Mouse (Mus musculus): Measurements from ENCODE around the gene Ntng1.

Ntng1 gene

DNA sequence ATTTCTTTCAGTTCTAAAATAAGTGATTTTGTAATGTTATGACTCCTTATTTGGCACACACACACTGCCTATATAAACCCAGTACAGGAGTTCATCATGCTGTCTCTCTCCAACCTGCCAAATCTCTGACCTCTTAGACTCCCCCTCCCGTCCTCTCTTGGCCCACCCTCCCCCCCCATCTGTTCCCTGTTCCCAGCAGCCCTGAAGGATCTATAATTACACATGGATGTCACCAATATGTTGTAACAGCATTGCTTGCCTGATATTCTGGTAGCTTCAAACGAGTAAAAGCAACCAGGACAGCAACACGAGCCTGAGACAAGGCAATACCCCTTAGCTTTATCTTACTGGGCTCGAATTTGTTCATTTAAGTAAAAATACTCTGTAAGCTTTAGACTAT lies 220.0 kb downstream of the Ntng1 start:
- DNase-seq (ENCODE audit: low spot score): no peak

GRCm38 (mm10) chr3:109918996-109919395 lies 224.8 kb downstream of the Ntng1 start:
- DNase-seq (ENCODE audit: low spot score): no peak

DNA sequence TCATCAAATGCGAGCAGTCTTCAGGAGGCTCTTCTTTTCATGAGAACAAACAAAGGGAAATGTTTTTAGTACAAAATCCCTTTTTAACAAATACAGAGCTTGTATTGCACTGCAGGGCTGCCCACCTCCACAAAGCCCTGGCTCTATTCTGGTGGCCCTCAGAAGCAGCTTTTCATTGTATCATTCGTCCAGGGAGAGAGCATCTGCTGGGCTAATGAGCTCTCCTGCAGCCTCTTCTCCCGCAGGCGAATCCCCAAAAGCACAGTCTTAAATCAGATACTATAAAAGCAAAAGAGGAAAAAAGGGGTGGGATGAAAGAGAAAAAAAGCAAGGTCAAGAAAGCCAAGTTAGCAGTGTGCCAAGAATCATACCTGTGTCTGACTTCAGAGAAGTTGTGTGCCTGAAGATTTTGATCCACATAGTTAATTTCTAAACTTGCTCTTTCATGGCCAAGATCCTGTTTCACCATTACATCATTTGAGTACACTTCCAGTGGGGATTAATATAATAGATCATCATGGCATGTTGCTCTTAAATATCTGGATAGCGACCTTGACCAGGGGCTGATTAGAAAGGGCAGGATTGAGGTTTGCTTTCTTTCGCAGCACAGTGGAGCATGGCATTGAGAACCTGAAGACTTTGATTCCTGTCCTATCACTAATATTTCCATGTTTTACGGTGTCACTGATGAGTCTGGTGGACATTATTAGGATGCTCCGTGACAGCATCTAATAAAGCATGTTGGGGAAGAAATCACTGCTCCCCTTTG lies 225.7 kb downstream of the Ntng1 start:
- no peak for DNase-seq (ENCODE audit: low spot score)

DNA sequence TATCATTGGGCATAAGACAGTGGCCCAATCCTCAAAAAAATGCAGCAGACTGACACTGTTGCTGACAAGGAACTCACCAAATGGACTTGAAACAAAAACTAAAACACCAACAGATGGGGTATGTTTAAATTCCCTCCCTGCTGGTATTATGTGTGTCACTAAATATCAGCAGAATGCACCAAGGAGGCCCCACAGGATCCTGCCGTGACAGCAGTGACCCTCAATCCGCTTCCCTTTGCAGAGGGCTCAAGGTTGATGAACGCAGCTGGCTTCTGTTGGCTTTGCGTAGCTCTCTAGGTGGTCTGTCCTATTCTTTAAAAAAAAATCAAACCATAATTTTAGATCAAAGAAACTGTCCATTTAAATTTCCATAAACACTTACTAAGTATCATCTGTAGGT lies 226.7 kb downstream of the Ntng1 start:
- no peak for DNase-seq (ENCODE audit: low spot score)

GRCm38 (mm10) chr3:109914226-109914625 lies 229.6 kb downstream of the Ntng1 start:
- no peak for DNase-seq (ENCODE audit: low spot score)

DNA sequence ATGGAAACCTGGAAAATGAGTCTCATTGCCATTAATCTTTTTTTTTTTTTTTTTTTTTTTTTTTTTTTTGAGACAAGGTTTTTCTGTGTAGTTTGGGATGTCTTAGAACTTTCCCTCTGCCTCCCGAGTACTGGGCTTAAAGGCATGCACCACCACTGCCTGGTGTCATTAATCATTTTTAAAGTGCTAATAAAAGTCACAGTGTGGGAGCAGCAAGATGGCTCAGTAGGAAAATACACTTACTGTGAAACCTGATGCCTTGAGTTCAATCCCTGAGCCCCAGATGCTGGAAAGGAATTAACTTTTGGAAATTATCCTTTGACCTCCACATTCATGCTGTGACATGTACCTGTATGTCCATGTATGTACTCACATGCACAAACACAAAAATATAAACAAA lies 253.2 kb downstream of the Ntng1 start:
- no peak for DNase-seq (ENCODE audit: low spot score)

- DNase-seq (ENCODE audit: low spot score): no peak
Measured at GRCm38 (mm10) chr3:109885672-109886071, 258.1 kb downstream of the Ntng1 start.

DNA sequence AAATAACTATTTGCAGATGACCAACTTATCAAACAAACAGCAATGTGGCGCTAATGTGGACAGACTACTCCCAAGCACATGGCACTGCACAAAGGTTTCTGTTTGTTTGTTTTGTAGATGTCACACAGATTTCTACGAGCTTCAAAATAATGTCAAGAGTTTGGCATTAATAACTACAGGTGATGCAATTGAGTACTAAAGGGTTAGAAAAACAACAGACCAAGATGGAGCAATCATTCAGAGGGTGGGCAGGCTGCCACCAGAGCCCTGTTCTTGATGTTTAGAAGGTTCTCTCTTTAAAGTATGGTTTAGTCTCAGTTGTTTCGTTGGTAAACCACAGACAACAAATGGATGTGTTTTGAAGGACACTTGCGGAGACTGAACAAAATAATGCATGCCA lies 264.8 kb downstream of the Ntng1 start:
- no peak for DNase-seq (ENCODE audit: low spot score)

DNA sequence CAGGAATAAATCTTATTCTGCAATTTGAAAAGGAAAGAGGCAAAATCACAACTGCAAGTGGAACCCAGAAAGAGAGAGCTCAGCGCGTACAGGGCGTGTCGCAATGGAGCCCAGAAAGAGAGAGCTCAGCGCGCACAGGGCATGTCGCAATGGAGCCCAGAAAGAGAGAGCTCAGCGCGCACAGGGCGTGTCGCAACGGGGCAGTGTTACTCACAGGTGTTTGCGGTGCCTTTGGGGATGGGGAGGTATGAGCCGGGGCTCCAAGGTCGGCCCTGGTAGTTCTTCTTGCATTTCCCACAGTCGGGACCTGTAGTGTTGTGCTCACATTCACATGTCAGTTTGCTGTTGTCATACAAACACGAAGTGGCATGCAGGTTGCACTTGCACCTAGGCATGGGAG lies 271.8 kb downstream of the Ntng1 start:
- no peak for DNase-seq (ENCODE audit: low spot score)

DNA sequence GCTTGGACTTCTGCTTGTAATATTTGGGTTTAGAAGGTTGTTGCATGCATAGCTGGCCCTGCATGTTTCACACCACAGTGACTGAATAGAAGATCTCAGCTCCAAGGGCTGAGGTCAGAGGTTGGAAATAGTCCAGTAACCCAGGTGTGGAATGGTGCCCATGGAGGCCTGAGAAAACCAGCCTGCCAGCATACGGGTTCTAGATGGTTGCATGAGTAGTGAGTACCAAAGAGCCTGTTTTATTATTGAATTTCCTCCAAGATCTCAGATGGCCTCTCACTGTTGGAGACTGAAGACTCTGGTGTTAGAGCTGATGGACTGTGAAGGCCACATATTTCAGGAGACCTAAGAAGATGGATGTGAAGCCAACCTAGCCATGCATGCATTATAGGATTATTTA lies 285.5 kb downstream of the Ntng1 start:
- DNase-seq (ENCODE audit: low spot score): no peak

DNA sequence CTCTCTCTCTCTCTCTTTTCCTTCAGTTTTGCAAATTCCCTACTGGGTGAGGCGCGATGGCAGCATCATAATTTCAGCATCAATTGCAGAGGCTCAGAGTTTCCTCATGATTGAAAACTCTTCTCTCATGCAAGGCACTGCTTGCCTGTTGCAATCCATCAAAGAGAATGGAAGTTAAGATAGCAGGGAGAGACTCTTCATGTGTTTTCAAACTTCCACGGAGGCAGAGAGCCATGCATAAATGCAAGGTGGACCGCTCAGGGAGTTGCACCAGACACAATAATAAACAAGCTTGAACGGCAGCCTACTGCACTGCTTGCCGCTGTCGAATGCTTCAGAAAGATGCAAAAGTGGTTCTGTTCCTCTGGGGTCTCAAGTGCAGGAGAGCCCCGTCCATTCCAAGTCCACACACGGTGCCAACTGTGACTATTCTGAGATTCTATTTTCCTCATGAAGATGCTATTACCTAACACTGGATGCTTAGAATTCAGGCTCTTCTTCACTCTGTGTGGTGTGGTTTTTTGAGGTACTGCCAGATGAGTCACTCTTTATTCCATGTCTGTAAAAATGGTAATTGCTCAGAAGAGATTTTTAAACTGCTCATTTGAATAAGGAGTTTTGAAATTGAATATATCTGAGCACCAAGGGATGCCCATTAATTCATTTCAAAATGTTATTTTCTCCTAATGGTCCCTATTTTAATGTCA lies 289.2 kb downstream of the Ntng1 start:
- no peak for DNase-seq (ENCODE audit: low spot score)

- DNase-seq (ENCODE audit: low spot score): no peak
Measured at GRCm38 (mm10) chr3:109846660-109847059, 297.2 kb downstream of the Ntng1 start.

DNA sequence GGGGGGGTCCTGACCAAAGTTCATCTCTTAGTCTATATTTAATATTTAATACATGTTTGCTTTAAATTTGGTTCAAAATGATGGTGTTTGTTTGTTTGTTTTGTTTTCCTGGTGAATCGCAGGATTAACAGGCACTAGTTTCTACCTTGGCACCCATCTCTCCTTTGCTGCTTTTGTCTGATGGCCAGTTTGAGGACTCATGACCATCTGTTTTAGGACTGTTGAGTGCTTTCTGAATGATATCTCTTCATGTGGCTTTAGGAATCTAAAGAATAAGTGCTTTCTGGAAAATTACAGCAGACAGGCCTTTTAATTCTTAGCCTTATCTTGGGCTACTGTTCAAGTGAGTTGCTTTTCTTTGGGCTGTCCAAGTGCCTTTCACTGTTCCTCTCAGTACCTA lies 318.0 kb downstream of the Ntng1 start:
- DNase-seq (ENCODE audit: low spot score): no peak

GRCm38 (mm10) chr3:109822803-109823474 lies 320.9 kb downstream of the Ntng1 start:
- no peak for DNase-seq (ENCODE audit: low spot score)

DNA sequence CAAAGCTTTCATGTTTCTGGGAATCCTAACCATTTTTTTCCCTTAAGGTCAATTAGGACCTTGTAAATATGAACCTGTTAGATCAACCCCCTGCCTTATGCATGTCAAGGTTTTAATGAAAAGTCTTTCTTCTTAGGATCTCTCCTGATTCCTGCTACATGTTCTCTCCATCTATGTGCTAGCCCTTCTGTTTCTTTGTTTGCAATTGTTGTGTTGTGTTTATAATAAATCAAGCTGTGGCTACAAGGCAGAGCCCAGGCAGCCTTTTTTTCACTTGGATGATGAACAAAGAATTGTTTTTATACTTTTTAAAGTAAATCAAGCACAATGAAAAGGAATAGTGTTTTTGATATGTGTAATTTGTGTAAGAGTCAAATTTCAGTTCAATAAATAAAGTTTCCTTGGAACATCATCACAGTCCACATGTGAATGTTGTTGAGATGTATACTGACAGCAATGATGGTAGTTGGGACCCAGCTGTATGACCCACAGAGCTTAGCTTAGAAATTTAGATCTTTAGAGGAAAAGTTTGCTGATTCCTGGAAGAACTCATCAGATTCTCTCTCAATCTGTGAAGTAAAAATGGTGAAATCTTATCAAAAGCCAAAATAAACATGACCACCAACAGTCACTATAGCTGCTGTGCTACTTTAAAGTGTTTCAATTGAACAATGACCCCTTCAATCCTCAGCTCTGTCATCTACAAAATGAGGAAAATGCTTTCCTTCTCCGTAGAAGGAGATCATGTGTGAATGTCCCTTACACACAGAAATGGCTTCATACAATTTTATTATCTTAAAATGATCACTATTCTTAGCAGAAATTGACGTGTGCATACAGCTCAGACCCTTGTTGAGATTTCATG lies 324.8 kb downstream of the Ntng1 start:
- DNase-seq (ENCODE audit: low spot score): no peak

- DNase-seq (ENCODE audit: low spot score): no peak
Measured at GRCm38 (mm10) chr3:109809065-109809464, 334.7 kb downstream of the Ntng1 start.

GRCm38 (mm10) chr3:109807211-109807934 lies 336.4 kb downstream of the Ntng1 start:
- DNase-seq (ENCODE audit: low spot score): no peak

- DNase-seq (ENCODE audit: low spot score): no peak
Measured at GRCm38 (mm10) chr3:109804145-109804544, 339.7 kb downstream of the Ntng1 start.

DNA sequence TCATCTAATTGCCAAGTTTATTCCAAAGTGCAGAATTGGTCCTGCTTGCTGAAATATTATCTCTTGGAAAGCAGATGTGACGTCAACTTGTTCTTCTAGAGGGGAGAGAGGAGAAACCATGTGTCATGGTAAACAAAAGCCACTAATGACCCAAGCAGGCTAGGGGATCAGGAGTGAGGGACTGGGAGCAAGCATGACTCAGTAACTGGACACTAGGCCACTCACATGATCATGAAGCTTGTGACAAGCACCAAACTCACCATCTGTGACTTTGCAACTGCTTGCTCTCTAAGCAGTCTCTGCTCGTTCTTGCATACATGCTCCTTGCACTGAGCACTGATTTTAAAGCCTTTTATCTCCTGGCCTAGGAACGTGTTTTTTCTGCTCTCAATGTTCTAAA lies 340.2 kb downstream of the Ntng1 start:
- no peak for DNase-seq (ENCODE audit: low spot score)

DNA sequence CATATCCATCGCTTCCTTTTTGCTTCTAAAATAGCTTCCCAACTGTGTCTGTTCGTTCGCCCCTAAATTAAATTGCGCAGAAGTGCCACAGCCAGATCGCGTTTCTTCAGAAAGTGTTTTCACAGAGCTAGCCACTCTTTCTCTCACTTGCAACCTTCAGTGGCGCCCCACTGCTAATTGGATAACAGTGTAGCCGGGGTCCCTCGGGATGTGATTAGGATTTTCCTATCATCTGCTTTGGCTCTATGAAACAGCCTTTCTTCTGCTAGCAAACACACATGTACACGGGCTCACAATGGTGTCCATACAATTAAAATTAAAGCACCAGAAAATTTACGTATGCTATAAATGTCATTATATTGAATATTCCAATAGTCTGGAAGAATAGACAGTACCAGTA lies 346.5 kb downstream of the Ntng1 start:
- DNase-seq (ENCODE audit: low spot score): no peak

GRCm38 (mm10) chr3:109783231-109783630 lies 360.6 kb downstream of the Ntng1 start:
- DNase-seq (ENCODE audit: low spot score): no peak
